Mouse (Mus musculus): ENCODE data around the gene Eef1akmt2. TPM values are rescaled to one million over a fixed set of nuclear protein-coding genes. Genes with fewer than 3 reads are reported as not detected.

Eef1akmt2 gene
- polyA plus RNA-seq, 1 experiment = 21.7 TPM

DNA sequence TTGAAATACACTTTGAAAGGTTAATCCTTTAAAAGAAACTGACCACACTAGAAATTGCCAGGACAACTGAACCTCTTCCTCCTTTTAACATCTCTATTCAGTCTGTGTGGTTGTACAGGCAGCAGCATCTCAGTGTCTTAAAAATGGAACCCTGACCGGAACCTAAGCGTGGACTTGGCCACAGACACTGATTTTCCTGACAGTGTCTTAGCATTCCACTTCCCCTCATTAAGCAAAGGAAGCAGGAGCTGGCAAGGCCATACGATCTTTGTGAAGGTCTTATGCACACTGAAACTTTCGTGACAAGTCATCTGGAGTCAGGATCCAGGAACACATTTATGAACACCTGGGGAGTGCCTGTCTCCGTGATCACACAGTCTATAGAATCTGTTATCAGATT, 68.4 kb downstream of the Eef1akmt2 start:
- TF ChIP-seq CTCF (IDR thresholded peaks at IDR 0.05; ENCODE audit: low read depth, low read length) (no peak), POLR2A (IDR thresholded peaks at IDR 0.05; ENCODE audit: borderline replicate concordance, low read depth, low read length) (no peak)
- Histone ChIP-seq H3K4me1 (ENCODE audit: control insufficient read depth, insufficient read depth, low read length) (peaks cover 55% of the 10 kb centered on the region), H3K4me3 (ENCODE audit: insufficient read depth, low read length) (no peak overlapping the region), H3K27ac (ENCODE audit: insufficient read depth, low read depth, low read length) (no peak overlapping the region)

DNA sequence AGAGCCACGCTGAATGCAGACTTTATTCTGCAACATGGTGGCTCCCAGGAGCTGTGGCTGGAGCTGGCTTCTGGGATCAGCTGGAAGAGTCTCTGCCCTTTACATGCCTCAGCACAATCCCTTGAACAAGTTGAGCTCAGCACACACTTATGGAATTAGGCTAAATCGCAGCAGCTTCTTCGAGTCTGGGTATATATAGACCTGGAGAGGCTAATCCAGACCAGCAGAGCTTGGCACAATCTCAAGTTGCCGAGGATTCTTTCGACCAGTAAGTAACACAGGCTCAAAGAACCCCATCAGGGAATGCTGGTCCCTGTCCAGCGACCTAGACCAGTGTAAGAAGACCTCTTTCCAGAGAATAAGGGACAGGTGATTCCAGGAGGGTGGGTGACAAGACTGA, 70.6 kb downstream of the Eef1akmt2 start:
- Histone ChIP-seq H3K27ac (ENCODE audit: insufficient read depth, low read depth, low read length) (no peak overlapping the region), H3K4me3 (ENCODE audit: insufficient read depth, low read length) (no peak overlapping the region), H3K4me1 (ENCODE audit: control insufficient read depth, insufficient read depth, low read length) (peaks cover 51% of the 10 kb centered on the region)
- TF ChIP-seq CTCF (IDR thresholded peaks at IDR 0.05; ENCODE audit: low read depth, low read length) (no peak), POLR2A (IDR thresholded peaks at IDR 0.05; ENCODE audit: borderline replicate concordance, low read depth, low read length) (no peak)

DNA sequence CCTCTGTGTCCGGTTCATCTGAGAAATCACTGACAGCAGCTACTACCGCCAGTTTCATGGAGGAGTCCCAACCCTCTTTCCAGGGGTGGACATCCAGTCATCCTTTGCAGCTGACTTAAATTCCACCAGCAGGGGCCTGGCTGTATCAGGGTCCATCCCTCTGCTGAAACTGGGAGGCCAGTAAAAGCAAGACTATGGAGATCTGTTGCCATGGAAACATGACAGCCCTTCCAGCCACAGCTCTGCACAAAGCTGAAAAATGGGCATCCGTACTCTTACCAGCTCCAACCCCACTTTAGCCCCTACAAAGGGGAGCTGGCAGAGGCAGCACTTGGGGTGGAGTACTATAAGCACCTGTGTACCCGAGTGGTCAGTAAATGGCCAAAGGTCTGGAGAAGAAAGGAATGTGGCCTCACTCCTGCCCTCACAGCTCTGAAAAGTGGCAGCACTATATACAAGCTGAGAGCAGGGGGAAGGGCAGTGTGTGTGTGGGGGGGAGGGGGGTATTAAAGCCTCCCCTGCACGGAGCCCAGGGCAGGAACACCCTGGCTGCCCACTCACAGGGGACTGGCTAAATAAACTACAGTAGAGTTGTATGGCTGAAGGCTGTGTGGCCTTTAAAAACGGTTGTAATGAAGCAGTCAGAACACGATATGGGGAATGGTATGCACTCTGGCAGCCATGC, 71.2 kb downstream of the Eef1akmt2 start:
- TF ChIP-seq CTCF (IDR thresholded peaks at IDR 0.05; ENCODE audit: low read depth, low read length) (no peak), POLR2A (IDR thresholded peaks at IDR 0.05; ENCODE audit: borderline replicate concordance, low read depth, low read length) (no peak)
- Histone ChIP-seq H3K27ac (ENCODE audit: insufficient read depth, low read depth, low read length) (no peak overlapping the region), H3K4me3 (ENCODE audit: insufficient read depth, low read length) (no peak overlapping the region), H3K4me1 (ENCODE audit: control insufficient read depth, insufficient read depth, low read length) (peaks cover 49% of the 10 kb centered on the region)

DNA sequence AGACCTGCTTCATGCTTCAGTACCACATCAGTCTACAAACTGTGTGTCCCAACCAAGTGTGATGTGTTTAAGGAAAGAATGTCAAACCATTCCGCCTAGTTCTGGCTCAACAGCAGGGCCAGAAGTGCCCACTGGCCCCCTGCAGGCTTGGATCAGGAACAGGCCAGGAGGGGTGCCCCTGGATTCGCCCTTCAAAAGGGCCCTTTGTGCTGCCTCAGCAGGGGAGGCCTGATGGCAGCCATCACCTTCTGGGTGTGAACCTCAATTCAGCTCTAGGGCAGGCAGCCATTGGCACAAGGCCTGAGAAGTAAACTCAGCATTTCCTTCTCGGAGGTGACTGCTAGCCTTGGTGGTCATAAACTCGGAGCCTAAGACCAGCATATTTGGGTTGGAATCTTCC, 71.9 kb downstream of the Eef1akmt2 start:
- no peak overlapping the region for H3K27ac ChIP-seq (ENCODE audit: insufficient read depth, low read depth, low read length)
- H3K4me3 ChIP-seq (ENCODE audit: insufficient read depth, low read length) = no peak overlapping the region

DNA sequence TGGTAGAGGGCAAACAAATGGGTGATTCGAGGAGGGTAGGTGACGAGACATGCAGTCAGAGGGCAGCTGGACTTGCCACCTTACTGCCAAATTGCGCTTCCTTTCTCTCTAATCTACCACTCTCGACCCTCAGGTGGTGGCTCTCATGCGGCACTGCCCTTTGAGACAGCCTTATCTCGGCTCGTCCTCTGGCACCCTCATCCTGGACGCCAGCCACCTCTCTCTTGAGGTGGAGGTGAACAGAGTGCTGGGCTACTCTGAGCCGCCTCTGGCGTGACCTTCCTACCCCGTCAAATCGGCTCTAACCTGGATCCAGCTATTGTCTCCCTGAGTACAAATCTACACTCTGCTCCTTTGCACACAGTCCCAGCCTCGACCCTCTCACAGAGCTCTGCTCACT, 73.8 kb downstream of the Eef1akmt2 start:
- no peak overlapping the region for H3K27ac ChIP-seq (ENCODE audit: insufficient read depth, low read depth, low read length)
- H3K4me3 ChIP-seq (ENCODE audit: insufficient read depth, low read length) = no peak overlapping the region
- TF ChIP-seq CTCF (IDR thresholded peaks at IDR 0.05; ENCODE audit: low read depth, low read length) (no peak), POLR2A (IDR thresholded peaks at IDR 0.05; ENCODE audit: borderline replicate concordance, low read depth, low read length) (no peak)
- H3K4me1 ChIP-seq (ENCODE audit: control insufficient read depth, insufficient read depth, low read length) = peaks cover 39% of the 10 kb centered on the region

More for the DNA sequence above, 71.9 kb downstream of the Eef1akmt2 start:
- peaks cover 51% of the 10 kb centered on the region for H3K4me1 ChIP-seq (ENCODE audit: control insufficient read depth, insufficient read depth, low read length)
- TF ChIP-seq CTCF (IDR thresholded peaks at IDR 0.05; ENCODE audit: low read depth, low read length) (no peak), POLR2A (IDR thresholded peaks at IDR 0.05; ENCODE audit: borderline replicate concordance, low read depth, low read length) (no peak)

DNA sequence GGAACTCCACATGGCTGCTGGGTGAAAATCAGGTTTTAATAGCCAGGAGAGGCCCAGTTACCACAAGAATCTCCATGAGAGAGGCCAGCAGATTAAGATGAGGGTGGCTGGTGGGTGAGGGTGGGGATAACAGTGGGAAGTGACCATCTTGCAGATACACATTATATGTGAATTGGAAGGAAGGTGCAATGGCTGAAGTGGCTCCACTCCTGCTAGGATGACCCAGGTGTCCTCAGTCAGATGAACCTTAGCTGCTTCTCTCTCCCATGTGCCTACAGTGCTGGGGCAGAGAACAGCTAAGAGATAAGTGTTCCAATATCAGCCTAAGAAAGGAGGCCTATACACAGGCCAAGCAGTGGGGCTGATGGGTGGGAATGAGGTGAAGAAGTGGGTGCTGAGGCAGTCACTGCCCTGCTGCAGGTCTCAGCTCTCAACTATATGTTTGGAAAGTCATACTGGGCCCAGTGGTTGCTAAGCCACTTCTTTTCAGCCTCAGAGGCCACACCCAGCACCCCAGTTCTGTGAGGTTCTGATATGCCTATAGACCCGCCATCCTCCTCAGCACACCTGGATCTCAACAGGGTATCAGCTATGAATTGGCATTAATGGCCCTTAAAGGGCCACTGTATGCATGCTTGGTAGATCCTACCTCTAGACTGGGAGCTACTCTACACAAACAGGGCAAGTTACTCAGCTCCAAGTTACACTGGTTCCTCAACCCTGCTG, 74.6 kb downstream of the Eef1akmt2 start:
- no peak overlapping the region for H3K4me3 ChIP-seq (ENCODE audit: insufficient read depth, low read length)
- no peak overlapping the region for H3K27ac ChIP-seq (ENCODE audit: insufficient read depth, low read depth, low read length)
- TF ChIP-seq POLR2A (IDR thresholded peaks at IDR 0.05; ENCODE audit: borderline replicate concordance, low read depth, low read length) = no peak
- TF ChIP-seq CTCF (IDR thresholded peaks at IDR 0.05; ENCODE audit: low read depth, low read length) = no peak
- peaks cover 31% of the 10 kb centered on the region for H3K4me1 ChIP-seq (ENCODE audit: control insufficient read depth, insufficient read depth, low read length)

Other genes with a start within 250 kb of the Eef1akmt2 start
- gene Lhpp, start 242.0 kb downstream of the Eef1akmt2 start, polyA plus RNA-seq (2012; ENCODE audit: insufficient read depth, insufficient read length, missing spikeins) = 14.3 and 14.8 TPM in 2 replicates
- 27.2 and 35.3 TPM in 2 replicates for gene Fam53b, start 38.8 kb downstream of the Eef1akmt2 start, polyA plus RNA-seq (2012; ENCODE audit: insufficient read depth, insufficient read length, missing spikeins)
- gene Abraxas2, start 6.6 kb upstream of the Eef1akmt2 start, polyA plus RNA-seq (2012; ENCODE audit: insufficient read depth, insufficient read length, missing spikeins) = 65.5 and 69.5 TPM in 2 replicates
- gene Zranb1, start 78.5 kb upstream of the Eef1akmt2 start, polyA plus RNA-seq (2012; ENCODE audit: insufficient read depth, insufficient read length, missing spikeins) = 13.6 and 16.4 TPM in 2 replicates

Data from bone marrow macrophage, adult 2 months (primary cell).